Mouse (Mus musculus): ENCODE data around the gene Hdhd5. TPM values are rescaled to one million over a fixed set of nuclear protein-coding genes. Genes with fewer than 3 reads are reported as not detected.

Gene Hdhd5
- 4.3 TPM in 2 replicates for total RNA-seq (2015)
- total RNA-seq (2017): 4.7 and 7.6 TPM in 2 replicates

DNA sequence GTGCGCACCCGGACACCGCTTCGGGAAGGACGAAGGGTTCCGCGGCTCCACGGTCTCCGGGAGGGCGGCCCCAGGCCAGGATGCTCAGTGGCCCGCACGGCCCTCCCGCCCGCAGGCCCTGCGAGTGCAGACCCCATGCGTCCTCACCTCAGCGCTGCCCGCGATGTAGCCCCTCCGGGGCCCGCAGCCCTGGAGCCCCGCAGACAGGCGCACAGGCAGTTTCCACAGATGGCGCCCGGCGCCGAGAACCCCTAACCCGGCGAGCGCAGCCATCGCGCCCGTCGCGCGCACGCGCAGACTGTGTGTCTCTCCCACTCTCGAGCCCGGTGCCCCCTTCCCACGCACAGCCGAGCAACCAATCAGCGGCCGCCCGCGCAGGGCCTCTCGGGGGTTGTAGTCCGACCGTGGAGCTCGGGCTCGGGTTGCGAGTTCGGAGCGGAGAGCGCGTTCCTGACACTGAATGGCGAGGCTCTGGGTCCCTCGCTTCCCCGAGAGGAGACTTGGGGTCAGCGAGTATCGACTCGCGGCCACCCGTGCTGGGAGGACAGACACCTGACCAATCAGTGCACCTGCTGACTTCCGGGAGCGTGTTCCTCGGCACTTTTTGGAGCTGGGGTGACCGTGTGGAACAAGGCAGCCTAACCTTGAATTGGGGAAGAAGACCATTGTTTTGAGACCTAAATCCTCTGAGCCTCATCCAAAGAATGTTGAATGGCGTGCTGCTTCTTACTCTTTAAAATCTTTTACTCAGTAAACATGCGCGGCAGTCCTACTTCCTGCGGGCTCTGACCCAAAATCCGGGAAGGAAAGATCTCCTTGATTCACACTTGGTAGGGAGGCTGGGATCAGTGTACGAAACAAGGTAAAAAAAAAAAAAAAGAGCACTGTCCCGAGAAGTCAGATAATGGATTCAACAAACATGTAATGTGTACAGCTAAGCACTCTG is at the start of gene Hdhd5:
TSS of gene Hdhd5 (minus strand) at position 300 of the 946 bp plus-strand sequence.
- ATAC-seq (replicated peaks; ENCODE audit: poor library complexity): peak; percentile 99

DNA sequence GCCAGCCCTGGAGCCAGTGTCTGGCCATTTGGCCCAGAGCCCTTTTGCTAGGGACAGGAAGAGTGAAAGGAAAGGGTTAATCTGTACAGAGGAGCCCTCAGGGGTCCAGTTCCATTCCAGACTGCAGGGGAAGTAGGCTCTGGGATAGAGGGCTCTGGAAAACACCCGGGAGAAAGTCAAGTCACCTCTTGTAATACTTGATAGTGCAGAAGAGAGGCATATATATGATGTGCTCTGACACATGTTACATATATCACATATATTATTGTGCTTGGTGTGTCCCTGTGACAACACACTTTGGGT is 49.5 kb upstream of the Hdhd5 start:
- no peak for ATAC-seq (replicated peaks; ENCODE audit: poor library complexity)

DNA sequence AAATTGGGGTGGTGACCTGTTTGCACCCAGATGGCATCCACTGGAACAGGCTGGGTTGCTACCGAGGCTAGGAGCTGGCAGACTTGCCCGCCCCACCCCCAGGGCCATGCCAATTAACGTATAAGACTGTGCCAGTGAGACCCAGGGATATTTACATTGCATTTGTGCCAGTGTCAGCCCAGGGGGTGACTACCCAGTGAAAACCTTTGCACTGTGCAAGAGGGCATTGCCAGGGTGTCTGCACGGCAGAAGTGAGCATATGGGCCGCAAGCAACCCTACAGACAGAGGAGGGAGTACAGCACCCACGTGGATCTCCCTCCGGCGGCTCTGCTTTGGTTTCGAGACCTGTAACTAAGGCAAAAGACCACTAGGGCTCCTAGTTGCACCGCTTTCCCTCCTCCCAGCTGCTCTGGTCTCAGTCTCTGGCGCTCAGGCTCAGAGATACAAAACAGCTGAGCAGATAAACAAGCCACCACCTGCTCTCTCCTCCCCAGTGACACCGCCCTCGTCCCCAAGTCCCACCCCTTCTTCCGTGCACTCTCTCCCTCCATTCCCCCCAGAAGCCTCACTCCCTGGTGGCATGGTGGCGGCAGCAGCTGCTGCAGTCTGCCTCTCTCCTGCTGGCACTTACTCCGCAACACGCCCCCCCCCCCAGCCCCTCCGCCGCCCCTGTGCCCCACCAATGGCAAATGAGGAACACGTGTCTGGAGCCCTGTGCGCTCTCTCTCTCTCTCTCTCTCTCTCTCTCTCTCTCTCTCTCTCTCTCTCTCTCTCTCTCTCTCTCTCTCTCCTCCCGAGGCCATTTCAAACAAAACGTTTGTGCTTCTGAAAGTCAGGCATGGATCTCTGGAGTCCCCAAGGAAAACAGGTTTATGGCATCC is 49.0 kb upstream of the Hdhd5 start:
- ATAC-seq (replicated peaks; ENCODE audit: poor library complexity): peak; percentile 93

DNA sequence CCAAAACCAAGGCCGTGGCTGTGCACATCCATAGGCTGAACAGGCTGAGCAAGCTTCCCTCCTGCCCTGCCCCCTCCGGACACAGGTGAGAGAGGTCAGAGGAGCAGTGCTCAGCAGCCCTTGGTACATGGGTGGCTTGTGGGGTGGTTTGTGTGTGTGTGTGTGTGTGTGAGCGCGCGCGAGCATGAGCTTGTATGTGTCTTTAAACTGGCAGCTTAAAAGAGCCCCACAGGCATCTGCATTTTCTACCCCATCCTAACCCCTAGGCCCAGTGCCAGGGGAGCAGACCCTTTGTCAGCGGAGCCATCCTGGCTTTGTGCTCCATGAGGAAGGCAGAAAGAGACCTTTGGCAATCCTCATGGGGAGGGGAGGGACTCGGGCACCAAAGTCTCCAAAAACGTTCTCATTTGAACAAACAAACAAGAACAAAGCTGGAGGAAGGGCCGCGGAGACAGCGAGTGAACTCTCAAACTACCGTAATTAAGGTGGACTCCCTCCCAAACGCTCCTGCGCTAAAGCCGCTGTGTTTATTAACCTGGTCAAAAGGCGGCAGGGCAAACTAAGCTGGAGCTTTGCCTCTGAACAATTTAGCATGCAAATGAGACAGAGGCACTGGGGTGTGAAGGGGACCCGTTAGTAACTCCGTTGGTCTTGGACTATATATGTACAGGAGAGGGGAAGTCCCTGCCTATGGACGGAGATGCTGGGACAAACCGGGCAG is 48.2 kb upstream of the Hdhd5 start:
- ATAC-seq (replicated peaks; ENCODE audit: poor library complexity): no peak

DNA sequence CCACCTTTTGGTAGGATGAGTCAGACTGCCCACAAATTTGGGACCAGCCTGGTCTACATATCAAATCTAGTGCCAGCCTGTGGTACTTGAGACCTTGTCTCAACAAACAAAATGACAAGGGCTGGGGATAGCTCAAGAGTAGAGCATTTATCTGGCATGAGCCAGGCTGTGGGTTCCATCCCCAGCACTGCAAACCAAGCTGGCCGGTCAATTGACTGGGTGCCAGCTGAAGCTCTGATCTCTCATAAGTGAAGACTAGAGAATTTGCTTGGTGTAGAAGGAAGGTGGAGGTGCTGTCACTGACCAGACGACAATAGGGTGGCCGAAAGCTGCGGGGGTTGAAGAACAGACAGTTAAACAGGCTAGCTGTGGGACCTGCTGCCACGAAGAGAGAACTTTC is 47.4 kb upstream of the Hdhd5 start:
- no peak for ATAC-seq (replicated peaks; ENCODE audit: poor library complexity)

DNA sequence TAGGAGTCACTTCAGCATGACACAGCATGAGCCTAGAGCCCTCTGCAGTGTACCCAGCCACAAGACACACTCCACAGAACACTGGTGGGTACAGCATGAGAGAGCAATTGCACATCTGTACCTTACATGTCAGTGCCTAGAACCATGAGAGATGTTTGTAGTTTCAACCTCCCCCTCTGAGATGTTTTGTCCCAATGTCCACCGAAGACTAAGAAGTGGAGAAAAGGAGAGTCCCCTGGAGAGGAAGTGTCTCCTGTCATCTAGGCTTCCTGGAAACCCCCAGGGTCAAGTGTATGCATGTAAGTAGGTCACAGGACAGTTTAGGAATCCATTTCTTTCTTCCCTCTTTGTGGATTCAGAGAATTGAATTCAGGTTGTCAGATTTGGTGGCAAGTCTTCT is 41.3 kb upstream of the Hdhd5 start:
- ATAC-seq (replicated peaks; ENCODE audit: poor library complexity): no peak

DNA sequence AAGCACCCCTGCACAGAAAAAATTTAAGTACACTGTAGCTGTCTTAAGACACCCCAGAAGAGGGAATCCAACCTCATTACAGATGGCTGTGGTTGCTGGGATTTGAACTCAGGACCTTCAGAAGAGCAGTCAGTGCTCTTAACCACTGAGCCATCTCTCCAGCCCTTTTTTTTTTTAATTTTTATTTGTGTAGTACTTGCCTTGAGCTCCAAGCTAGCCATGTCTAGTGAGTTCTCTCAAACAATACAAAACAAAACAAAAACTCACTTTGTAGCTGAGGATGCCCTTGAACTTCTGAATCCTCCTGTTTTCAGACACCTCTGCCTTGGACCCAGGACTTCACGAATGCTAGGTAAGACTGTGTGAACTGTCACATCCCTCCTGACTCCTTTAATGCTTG is 37.1 kb upstream of the Hdhd5 start:
- ATAC-seq (replicated peaks; ENCODE audit: poor library complexity): no peak

DNA sequence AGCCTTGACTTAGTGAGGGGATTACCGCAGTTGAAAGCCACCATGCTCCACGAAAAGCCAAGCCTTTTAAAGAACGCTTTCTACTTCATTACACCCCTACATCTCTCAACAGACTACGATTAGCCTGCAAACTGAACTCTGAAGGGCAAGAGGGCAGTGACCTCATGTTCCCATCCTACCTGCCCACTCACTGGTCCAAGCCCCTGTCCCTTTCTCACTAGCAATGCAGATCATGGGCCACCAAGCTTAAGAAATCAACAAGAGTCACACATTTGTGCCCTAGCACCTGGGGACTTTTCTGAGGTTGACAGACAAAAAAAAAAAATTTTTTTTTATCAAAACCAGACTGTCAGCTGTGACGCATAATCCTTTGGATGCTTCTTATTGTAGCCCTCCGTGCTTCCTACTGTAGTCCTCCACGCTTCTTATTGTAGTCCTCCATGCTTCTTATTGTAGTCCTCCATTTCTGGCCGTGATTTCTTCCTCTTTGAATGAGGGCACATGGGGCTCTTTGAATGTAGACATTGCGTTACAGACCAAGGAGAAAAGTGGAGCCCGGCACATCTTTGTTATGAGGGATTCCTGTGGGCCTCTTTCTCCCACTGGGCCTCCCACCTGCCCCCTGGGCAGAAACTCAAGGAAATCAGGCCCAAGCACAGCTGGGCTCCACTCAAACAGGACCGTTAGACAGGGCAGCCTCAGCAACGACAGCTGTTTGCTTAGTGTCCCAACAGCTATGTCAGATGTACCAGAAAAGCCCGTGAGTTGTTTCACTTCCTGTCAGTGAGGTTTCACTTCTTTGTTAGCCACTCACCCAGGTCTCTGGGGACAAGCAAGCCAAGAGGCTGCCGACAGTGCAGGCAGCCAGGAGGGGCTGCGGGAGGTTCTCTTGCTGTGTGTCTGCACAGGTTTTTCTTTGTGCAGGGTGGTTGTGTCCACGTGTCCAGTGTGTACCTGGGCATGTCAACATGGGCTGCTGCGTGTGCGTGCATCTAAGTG is 36.1 kb upstream of the Hdhd5 start:
- ATAC-seq (replicated peaks; ENCODE audit: poor library complexity): peak; percentile 94

DNA sequence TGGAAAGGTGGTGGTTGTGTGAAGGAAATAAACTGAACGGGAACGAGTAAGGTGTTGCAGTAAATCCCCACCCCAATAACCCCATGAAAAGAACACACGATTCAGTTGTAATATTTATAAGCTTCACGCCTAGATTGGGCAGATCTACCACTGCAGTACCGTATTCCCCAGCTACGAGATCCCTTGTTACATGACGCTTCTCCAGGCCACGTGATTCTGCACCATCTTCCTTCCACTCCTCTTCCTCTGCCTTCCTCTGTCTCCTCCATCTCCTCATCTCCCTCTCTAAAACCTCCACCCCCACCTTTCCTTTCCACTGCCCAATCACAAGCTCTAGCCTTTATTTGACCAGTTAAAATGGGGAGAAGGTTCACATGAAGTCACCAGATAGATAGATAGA is 25.5 kb upstream of the Hdhd5 start:
- ATAC-seq (replicated peaks; ENCODE audit: poor library complexity): no peak

DNA sequence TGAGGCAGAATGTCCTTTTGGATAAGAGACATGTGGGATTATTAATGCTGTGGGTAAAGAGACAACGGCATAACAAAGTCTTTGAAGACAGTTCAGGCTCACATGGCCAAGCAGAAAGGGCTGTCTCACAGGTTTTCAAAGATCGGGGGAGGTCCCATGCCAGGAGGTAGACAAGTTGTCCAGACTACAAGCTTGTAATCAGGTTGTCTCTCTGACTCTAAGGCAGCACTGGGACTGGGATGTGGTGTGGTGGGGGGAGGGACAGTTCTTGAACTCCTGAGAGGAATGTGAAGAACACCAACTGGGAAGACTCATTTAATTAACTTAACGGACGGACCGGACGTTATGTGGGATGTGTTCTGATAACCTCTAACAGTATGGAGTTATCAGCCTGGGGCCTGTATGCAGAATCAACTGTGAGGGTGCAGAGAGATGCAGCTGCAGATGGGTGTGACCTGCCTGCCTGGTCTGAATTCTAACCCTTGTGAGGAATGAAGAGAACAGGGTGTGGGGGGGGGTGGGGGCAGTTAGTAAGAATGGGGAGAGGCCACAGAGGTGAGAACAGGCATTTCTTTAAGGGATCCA is 25.0 kb upstream of the Hdhd5 start:
- ATAC-seq (replicated peaks; ENCODE audit: poor library complexity): peak; percentile 93

DNA sequence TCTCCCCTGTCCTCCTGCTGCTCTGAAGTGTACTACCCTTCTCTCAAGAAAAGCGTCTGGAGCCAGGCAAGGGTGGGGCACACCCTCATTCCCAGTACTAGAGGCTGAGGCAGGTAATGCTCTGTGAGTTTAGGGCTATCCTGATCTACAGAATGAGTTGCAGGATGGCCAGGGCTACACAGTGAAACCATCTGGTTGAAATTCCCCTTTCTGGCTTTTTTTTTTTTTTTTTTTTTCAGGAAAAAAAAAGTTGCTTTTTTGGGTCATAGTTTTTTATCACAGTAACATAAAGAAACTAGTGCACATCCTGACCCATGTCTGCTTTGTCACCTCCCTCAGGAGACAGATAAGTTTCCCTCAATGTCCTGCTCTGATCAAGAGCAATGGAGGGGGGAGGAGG is 24.0 kb upstream of the Hdhd5 start:
- ATAC-seq (replicated peaks; ENCODE audit: poor library complexity): no peak

DNA sequence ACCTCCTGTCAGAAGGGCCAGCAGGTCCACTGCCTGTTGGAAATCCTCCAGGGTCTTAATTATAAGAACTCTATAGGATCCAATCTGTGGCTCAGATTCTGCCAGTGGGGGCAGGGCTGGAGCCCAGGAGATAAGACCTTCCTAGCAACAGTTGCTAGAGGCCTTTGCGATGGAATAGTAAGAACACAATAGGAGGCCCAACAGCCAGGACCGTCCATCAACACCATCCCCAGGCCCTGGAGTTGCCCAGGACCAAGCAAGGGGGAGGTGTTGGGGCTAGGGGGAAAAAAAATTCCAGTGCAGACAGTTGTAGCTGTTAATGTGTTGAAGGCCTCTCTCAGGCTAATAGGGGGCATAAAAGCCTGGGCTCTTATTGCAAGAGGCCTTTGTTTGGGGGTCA is 19.1 kb upstream of the Hdhd5 start:
- ATAC-seq (replicated peaks; ENCODE audit: poor library complexity): no peak

DNA sequence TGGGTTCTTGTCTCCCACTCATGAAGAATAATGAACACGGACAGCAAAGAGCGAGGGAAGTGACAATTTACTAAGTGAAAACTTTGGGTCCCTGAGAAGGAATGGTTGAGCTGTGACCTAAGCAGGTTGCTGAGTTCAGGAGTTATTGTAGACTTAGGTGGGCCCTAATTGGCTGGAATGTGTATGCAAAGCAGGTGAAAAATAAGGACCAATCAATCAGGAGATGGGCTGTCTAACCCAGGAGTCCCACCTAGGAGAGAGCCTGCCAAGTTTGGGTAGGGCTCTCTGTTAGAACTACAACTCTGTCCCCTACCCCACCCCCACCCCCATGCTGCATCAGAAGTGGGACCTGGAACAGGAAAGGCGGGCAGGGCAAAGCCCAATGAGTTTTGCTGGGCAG is 17.5 kb upstream of the Hdhd5 start:
- ATAC-seq (replicated peaks; ENCODE audit: poor library complexity): no peak; the same call in 1 of the 2 replicates

DNA sequence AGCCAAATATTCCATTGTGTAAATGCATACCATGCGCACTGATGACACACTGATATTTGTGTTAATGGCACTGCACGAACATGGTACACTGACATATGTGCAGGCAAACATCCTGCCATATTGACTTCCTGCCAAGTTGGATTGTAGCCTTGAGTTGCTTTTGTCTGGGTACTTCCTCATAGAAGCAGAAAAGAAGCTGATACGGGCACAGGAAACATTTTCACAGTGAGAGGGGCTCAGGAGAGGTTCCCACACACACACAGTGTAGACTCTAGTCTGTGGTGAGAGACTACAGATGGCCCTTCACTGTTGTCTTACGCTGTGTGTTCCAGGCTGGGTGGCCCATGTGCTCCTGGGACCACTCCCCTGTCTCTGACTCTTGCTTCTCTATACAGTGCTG is 15.9 kb upstream of the Hdhd5 start:
- peak; percentile 26; the same call in 1 of the 2 replicates for ATAC-seq (replicated peaks; ENCODE audit: poor library complexity)

DNA sequence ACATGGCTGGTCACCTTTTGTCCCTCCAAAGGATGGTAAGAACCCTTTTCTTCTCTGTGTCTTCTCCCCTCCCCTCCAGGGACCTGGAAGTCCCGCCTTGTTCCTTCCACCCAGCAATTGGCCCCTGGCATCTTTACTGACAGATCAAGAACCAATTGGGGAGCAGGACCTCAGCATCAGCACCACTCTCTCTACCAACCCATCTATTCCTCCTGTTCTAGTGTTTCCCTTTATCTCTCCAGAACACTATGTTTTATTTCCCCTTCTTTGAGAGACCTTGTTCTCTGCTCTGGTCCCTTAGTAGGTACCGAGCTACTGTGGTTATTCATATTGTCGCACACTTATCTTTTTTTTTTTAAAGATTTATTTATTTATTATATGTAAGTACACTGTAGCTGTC is 15.2 kb upstream of the Hdhd5 start:
- no peak for ATAC-seq (replicated peaks; ENCODE audit: poor library complexity)

DNA sequence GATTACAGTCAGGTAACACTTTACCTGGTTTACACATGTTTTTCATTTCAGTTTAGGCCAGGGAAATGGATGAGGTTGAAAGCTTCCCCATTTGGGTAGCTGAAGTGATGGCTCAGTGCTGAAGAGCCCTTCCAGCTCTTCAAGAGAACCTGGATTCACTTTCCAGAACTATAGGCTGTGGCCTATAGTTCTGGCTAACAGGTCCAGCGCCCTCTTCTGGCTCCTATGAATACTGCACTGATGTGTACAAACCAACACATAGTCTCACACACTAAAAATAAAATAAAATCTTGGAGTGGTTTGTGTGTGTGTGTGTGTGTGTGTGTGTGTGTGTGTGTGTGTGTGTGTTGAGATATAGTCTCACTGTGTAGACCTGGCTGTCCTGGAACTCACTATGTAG is 10.9 kb upstream of the Hdhd5 start:
- no peak for ATAC-seq (replicated peaks; ENCODE audit: poor library complexity)

DNA sequence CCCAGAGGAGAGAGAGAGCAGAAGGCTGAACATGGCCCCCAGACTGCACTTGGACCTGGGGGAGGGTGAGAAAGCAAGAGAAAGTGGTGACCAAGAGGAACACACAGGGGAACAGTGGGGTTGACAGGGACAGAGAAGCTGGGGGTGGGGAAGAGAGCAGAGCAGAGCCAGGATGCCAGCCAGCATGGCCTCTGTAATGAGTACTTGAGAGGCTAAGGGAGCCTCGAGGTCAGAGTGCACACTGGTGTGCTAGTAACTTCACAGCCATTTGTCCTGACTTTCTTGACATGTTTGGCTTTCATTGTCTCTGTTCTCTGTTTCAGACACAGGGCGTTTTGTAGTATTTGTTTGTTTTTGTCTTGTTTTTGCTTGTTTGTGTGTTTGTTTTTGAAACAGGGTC is 10.3 kb upstream of the Hdhd5 start:
- ATAC-seq (replicated peaks; ENCODE audit: poor library complexity): no peak

DNA sequence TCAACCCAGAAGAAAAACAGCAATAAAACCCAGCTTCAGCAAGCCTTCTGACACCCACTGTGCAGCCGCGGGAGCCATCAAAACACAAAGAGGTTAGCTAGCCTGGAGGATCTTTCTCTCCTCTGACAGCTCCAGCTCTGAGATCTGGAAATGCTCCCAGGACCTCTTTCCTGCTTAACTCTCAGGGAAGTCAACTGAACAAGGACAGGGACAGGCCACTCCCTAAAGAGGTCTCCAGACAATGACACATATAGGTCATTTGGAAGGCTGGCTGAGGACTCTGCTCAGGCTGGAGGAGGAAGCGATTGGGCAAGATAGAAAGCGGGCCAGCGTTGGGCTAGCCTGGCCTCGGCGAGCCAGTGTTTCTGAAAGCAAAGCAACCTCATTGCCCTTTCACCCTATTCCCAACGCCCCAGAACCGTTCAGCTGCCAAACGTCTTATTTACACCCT is 8.7 kb upstream of the Hdhd5 start:
- ATAC-seq (replicated peaks; ENCODE audit: poor library complexity): peak; percentile 27; the same call in 1 of the 2 replicates

DNA sequence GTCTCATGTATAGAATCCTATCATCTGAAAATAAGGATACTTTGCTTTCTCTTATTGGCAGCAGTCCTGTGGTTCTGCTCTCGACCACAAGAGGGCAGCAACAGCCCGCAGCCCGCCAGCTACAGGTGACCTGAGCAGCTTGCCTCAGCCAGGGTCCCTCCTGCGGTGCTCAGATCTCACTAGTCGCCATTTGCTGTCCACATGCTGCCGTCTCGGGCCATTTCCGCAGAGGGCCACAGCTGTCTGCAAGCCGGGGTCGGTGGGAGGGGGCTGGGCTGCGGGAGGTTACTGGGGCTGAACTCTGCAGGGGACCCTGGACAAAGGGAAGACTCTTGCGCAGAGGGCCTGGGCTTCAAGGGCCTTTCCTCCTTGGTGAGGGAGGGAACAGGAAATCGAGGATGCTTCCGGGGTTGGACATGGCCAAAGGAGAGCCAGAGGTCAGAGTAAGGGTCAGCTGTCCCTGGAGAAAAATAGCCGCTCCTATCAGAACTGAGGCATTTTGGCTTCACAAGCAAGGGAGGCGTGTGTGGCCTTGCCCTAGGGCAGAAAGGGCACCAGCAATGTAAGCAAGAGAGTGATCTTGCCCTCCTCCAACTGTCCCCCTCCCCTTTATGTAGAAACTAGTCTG is 8.1 kb upstream of the Hdhd5 start:
- peak; percentile 99 for ATAC-seq (replicated peaks; ENCODE audit: poor library complexity)

All from megakaryocyte progenitor cell, adult 5-6 weeks (primary cell).